Mouse (Mus musculus): ENCODE data around the gene Gak.

The Gak gene

DNA sequence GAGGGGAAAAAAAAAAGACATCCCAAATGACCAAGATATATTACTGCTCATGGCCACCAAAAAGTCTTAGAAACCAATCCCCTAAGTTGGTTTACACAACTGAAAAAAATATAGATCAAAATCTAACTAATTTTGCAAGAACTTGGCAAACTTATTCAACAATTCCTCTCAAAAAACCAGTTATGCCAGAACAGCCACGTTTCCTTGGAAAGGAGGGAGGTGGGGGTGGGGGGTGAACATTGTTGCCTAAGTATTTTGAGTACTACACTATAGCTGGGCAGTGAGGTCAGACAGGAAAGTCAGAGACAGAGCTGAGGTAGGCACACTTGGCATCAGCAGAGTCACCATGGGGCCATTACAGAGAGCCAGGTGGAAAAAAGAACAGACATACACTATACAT is 29.6 kb downstream of the Gak start:
- no peak for DNase-seq (ENCODE audit: low read depth)

DNA sequence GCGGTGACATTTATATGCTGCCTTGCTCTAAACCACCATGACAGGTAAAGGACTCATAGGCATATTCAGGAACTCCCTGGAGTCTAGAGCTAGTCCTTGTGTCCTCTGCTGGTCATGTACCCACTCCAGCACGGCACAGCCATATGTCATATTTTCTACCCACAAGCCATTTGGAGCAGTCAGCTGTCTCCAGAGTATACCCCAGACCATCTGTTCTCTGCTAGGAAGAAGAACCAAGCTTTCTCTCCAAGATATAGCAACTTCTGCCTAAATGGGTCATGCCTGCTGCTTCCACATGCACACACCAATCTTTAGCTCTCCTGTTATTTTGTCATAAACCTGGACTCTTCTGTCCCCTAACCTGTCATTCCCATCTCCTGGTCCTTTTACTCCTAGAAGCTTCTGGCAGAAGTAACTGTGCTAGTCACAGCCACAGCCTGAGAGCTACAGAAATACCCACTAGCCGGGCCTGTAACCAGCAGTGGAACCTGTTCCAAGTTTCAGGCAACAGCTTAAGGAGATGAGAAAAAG is 48.1 kb downstream of the Gak start:
- DNase-seq (ENCODE audit: low read depth): no peak

DNA sequence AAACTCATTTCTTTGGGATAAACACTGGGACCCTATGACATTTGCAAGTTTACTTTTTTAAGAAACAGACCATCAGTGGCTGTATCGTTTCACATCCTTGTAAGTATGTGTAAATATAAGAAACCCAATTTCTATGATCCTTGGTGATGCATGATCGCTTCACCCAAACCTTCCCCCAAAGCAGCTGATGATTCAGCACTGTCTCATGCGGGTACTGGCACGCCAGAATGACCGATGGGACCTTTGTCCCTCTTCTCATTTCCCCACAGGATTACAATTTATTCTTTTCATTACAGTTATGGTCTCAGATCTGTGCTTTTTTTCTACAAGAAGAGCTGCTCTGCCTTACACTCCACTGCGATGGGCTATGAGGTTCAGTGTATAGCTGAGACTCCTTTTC is 56.5 kb downstream of the Gak start:
- DNase-seq (ENCODE audit: low read depth): no peak

DNA sequence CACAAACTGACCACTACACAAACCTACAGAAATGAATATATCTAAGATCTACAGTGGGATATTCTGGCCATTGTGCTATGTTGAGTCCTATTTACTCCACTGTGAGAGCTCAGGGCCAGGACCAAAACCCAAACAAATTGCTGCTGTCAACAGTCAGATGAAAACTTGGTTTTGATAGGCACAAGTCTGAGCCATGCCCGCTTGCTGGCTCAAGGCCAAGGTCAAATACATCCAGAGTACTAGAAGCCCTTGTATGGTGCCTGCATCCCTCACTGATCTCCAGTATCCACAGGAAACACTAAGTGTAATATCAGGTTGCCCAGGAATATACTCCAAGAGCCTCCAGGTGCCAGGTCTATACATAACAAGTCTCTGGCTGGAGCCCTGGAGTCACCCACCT is 58.6 kb downstream of the Gak start:
- DNase-seq (ENCODE audit: low read depth): no peak

DNA sequence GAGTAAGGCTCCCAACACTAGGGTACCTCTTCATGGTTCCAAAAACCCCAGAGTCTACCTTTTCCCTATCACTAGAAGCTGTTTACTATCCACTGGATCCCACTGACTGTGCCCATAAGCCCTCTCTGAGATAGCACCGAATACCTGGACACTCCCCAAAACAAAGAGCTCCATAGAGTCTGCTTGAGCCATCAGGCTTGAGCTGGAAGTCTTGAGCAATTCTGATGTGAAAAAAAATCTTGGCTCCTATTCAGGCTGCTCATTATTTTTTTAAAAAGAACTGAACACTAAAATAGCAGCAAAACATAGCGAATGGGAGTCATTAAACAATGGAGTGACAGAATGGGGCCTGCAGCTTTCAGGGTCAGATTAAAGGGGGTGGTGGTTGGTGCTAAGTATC is 62.5 kb downstream of the Gak start:
- no peak for DNase-seq (ENCODE audit: low read depth)

DNA sequence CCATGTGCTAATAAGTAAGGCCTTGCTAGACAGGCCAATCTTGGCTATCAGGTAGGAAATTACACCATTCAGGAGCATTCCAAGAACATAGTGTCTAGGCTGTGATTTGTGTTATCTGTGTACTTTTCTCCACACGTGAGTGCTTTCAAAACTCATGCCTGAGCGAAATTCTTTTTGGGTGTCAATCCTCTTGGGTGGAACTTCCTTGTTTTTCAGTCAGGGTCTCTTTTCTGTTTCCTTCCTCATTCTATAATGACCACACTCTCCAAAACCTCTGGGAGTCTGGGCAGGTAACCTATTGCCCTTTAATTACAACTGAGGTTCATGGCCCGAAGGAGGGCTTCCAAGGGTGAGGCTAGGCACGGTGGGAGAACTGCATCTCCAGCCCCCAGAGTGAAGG is 63.0 kb downstream of the Gak start:
- no peak for DNase-seq (ENCODE audit: low read depth)

DNA sequence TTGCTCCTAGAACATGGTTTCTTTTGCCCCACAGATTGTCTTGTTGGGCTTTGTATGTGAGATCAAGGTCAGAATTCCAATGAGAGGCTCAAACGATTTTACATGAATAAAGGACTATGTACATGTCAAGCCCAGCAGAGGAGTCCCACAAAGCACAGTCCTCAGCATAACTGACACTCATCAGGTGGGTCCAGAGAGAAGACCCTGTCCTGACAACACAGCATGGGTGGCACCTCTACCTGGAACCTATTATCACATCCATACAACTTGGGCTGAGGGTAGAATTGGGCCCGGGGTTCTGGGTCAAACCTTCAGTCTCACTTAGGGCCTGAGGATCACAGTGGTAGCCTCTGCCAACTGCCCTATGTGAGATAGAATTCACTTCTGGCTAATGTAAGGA is 64.2 kb downstream of the Gak start:
- DNase-seq (ENCODE audit: low read depth): no peak

DNA sequence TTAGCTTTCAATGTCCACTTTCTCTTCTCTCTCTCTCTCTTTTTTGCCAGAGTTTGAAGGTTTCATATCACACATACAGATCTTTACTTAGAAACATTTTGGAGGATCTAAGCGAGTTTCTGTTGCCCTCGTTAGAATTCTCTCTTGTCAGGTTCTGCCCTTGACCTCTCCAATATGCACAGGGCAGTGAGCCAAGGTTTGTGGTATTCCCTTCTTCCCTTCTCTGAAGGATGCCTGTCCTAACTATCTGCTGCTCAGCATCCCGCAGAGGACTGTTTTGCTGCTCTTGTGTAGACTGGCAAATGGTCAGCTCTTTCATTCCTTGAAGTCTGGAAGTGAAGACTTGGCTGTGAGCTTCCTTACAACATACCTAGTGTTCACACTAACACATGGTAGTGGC is 65.2 kb downstream of the Gak start:
- DNase-seq (ENCODE audit: low read depth): no peak

DNA sequence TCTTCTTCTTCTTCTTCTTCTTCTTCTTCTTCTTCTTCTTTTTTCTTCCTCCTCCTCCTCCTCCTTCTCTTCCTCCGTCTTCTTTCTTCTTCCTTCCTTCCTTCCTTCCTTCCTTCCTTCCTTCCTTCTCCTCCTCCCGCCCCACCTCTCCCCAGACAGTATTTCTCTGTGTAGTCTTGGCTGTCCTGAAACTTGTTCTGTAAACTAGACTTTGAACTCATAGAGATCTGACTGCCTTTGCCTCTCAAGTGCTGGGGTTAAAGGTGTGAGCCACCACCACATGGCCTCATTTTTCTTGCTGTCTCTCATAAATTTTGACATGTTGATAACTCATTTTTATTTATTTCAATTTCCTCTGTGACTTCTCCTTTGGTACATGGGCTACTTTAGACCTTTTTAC is 67.1 kb downstream of the Gak start:
- DNase-seq (ENCODE audit: low read depth): no peak

DNA sequence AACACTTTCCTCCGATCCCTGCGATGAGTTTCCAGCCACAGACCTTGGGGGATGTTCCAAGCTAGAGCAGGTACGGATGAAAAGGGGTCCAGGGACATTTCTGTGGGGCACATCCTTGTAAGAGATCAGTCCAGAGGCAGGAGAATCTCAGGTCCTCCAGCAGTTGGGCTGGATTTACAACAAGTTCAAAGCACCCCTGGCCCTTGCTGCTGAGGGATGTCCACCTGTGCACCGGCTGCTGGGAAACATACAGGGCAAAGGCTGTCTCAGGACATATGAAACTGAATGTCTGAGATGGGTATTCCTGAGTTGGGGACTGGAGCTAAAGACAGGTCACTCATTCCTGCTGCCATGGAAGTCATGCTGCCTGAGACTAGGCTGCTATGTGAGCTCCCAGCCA is 72.6 kb downstream of the Gak start:
- DNase-seq (ENCODE audit: low read depth): no peak

DNA sequence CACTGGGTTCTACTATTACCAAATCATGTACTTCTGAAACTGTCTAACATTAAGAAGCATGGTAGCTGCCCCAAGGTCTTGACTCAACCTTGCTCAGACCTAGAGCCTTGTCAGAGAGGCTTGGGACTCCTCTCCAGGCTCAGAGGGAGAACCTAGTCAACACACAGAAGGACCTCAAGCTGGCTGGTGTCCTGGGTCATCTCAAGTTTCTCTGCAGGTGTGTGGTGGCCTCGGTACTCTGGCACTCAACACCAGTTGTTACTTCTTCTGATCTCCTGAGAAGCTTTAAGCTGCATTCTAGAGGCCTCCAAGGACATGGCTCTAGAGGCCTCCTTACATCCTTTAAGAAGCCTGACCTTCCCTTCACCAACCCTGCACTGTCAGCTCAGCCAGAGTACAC is 75.5 kb downstream of the Gak start:
- no peak for DNase-seq (ENCODE audit: low read depth)

DNA sequence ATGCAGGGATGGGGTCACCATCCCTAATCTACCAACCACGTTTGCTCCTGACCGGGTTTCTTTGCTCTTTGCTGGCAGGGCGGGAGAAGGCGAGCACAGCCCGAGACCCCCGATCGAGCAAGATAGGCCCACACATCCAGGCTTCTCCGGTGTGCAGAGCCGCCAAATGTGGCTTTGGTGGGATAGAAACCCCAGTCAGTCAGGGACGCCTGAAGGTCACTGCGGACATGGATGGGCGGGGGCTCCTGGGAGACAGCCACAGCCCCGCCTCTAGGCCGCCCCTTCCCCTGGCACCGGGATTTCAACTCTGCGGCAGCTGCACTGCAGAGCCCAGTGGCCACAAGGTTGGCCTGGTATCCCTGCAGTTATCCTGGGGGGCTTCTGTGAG is 79.4 kb downstream of the Gak start:
- DNase-seq (ENCODE audit: low read depth): no peak

DNA sequence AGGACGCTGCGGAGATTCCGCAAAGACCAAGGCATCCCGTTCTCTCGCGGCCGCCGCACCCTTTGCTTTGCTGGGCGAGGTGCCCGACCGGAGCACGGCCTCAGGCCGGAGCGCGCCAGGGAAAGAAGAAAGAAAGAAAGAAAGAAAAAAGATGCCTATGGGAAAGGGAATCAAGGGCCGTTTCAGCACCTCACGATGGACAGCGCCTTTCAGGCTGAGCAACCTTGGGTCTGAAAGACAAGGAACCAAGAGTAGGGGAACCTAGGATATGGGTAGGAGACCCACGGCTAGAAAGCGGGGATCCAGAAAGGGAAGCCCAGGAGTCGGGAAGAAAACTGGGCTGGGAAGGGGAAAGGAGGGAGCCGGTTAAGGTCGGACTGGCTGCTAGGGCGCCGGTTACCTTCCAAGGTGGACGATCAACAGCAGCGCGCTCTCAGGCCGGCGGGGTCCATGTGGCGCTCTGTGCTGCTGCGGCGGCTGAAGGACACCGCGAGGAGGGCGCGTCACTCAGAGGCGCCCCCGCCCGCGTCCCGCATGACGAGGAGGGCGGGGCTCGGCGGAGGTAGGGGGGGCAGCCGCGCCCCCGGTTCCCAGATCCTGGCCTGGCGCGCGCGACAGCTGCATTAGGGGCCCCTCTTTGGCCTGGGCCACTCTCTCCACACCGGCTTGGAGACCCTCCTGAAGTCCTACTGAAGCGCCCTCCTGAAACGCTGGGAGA is 79.9 kb downstream of the Gak start, which contains the start of gene Cplx1:
TSS of gene Cplx1 (minus strand) at position 536 of the 718 bp plus-strand sequence.
- DNase-seq (ENCODE audit: low read depth): peak; percentile 49

DNA sequence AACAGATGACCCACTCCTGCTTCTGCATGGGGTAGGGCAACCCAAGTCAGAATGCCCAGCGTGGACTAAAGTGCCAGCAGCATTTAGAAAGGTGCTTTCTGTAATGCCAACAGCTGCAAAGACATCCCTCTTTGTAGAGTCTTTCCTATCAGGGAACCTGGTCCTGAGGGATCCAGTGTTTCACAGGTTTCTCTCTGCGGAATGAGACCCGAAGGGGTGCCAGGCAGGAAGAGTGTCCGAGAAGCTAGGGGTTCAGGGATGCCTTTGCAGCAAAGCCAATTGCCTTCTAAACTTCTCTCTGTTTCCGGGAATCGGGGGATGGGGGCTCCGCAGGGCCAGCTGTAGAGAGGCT is 80.4 kb downstream of the Gak start:
- DNase-seq (ENCODE audit: low read depth): no peak

DNA sequence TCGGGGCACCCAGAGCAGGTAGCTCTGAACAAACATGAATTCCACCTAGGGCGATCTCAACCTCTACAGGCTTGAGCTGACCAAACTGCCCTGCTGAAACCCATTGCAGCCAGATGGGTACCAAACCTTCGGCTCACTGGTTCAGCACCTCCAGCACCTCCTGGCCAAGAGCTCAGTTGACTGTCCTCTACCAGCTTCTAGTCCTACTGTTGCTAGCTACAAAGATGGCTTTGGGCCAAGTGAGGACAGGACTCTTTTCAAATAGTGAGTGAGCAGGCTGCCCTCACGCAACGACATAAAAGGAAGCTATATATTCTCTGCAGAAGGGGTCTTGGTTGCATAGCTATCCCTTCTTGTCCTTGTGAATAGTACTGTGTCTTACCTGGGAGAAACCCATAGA is 81.9 kb downstream of the Gak start:
- no peak for DNase-seq (ENCODE audit: low read depth)

DNA sequence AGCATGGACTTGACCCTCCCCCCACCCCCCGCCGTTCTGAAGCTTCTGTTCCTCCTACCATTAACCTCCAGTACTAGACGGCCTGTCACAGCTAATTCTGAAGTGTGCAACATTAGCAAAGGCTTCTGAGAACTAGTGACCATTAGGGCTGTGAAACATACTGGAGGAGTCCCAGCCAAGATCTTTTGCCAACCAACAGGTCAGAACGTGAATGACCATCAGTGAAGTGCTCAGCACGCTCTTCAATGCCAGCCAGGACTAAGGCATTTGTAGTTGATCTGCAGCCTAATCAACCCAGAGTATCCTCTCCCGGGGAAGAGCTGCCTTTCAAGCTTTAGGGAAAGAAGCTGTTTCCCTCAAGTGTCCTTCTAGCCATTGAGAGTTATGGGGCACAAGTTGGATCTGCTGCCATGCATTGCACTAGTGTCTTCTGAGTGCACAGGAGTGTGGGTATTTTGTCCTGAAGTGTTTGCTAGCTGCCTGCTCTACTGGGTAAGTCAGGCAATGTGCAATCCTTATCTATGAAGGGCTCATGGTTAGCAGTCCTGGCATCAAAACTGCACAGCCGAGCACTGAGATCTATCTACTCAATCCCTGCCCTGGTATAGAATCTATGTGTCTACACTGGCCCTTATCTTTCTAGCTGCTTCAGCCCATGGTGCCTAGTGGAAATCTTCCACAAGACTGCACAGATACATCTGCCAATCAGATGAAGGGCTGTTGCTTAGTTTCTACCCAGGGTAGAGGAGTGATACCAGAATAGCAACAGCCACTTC is 85.9 kb downstream of the Gak start:
- DNase-seq (ENCODE audit: low read depth): no peak

DNA sequence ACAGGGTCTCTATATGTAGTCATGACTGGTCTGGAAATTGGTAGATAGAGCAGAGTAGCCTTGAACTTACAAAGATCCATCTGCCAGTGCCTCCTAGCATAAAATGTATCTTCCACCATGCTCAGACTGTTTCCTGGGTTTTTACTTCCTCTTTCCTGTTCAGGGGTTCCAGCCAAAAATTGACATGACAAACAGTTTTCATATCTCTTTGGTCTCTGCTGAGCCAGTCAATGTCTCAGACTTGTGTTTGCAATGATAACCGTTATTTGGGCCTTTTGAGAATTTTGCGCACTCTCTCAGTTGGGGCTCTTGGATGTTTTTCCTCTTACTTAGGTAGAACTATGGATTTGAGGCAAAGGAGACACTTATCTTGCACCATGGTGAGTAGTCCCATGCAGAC is 95.4 kb downstream of the Gak start:
- DNase-seq (ENCODE audit: low read depth): no peak

DNA sequence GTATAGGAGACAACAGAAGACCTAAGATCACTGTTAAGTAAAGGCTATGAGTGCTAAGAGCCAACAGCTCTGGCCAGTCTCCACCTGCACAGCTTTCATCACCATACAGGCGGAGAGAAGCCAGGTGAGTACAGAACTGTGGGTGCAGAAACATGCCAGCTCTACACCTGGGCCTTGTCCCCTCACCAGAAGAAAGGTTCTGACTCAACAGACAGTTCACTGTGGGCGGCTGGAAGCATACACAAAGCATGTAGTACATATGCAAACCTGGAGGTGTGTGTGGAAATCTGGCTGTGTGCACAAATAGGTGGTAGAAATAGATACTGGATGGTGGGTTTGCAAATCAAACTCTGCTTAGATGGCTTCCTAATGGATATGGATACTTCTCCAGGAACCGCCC is 107.0 kb downstream of the Gak start:
- no peak for DNase-seq (ENCODE audit: low read depth)

DNA sequence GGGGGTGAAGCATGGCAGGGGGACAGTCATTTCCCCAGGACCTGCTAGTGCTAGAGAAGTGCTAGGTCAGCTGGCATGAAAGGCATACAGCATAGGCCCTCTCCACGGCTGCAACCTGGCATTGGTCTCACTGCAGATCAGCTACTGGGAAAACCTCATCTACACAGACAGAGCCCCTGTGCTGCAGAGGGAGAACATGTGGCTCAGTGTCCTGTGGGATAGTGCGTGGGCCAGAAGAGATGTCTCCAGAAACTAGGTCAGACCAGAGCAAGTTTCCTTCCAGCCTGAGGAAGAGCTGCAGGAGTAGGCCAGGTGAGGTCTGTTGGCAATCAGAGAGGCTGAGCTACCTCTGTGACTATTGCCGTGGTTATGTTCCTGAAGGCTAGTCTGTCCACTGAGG is 107.7 kb downstream of the Gak start:
- no peak for DNase-seq (ENCODE audit: low read depth)

DNA sequence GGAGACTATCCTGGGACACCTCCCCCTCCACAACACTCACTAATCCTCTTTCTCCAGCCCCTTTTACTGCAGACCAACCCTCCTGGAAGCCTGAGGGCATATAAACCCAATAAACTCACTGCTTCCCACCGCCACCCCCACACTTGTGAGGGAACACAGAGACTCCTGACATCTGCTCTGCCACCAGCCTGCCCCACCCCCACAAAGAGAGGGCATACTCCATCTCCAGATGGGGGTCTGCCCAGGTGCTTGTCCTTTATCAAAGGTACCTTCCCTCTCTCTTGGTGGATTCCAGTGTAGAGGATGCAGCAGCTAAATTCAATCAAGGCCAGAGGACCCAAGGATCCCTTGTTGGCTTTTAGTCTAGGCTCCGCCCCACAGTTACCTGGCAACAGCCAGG is 108.5 kb downstream of the Gak start:
- no peak for DNase-seq (ENCODE audit: low read depth)

DNA sequence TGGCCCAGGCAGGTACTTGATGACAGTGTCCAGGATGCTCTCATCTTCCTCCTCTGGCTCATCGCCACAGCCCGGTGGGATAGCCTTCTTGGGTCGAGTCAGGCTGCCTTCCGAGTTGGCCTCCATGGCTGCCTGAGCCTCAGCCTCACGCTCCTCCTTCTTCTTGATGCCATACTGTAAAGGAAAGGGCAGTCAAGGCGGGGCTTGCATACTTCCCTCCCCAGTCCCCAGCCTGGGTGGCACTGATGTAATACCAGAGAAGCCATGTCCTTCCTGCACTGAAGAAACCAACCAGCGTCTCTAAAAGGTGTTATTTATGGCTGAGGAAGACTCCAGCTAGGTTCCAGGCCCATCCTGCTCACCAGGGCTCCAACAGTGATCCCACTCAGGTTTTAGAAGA is 109.4 kb downstream of the Gak start:
- no peak for DNase-seq (ENCODE audit: low read depth)
